Mouse (Mus musculus) cortical plate, adult 2 months (tissue): ENCODE data around the gene Usp10. TPM values are rescaled to one million over a fixed set of nuclear protein-coding genes. Genes with fewer than 3 reads are reported as not detected.

Experiments
- H3K27ac ChIP-seq: fragments of 200-500 bp; 2 replicates; pipeline ENCODE4 v1.5.1; 2012; ENCODE audit warnings: low read length, control low read depth, inconsistent platforms; ENCODE audit not compliant: insufficient read depth
- H3K4me1 ChIP-seq: fragments of 200-500 bp; 2 replicates; pipeline ENCODE4 v1.6.1; 2011; ENCODE audit warnings: low read length; ENCODE audit not compliant: control insufficient read depth, insufficient read depth
- H3K4me3 ChIP-seq: fragments of 200-500 bp; 2 replicates; pipeline ENCODE4 v1.5.1; 2011; ENCODE audit warnings: mild to moderate bottlenecking, low read length, control low read depth; ENCODE audit not compliant: insufficient read depth
- CTCF ChIP-seq: fragments of 200-500 bp; IDR thresholded peaks from 2 replicates; pipeline ENCODE4 v1.5.1; 2011; ENCODE audit warnings: mild to moderate bottlenecking, control low read depth, low read length; ENCODE audit not compliant: insufficient read depth; ENCODE audit errors: extremely low read depth
- POLR2A ChIP-seq: fragments of 200-500 bp; IDR thresholded peaks from 2 replicates; pipeline ENCODE4 v1.6.1; 2011; ENCODE audit warnings: mild to moderate bottlenecking, low read length, control low read depth; ENCODE audit not compliant: insufficient read depth; ENCODE audit errors: extremely low read depth
- polyA plus RNA-seq: library from polyadenylated mRNA; depleted of rRNA; stranded (reverse); fragments of >200 nt; gene quantifications from 2 replicates; pipeline ENCODE4 v1.2.3, GENCODE M21; 2012

Usp10 gene
- polyA plus RNA-seq, 1 experiment: 75.6 TPM

DNA sequence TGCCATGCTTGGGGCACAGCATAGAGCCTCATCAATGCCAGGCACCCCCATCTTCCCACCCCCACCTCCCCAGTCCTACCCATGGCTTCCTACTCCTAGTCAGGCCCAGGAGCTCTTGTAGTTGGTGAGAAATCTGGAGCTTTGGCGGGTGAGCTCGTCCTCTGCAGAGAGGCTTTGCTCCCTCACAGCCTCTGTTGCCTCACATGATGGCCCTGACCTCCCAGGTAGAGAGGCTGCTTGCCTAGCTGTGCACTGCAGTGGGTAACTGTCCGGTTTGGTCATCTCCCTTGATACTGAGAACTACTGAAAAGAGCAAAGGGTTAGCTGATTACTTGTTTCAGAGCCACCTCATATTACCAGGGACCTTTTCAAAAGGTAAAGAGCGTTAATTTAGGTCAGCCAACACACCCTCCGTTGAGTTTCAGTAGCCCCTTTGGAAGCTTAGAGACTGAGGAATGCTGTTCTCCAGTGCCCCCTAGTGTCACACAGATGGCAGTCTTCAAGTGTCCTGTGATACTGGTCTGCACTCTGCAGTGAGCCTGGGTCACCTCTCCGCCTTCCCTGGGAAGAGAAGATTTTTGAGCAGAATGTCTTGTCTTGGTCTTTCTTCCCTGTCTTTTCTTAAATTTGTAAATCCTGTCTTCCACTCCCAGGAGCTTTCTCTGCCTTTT, 17.4 kb downstream of the Usp10 start:
- H3K4me1 ChIP-seq: peaks cover 8% of the 10 kb centered on the region
- peak; percentile 83 for TF ChIP-seq CTCF
- TF ChIP-seq POLR2A: no peak
- H3K4me3 ChIP-seq: no peak overlapping the region
- H3K27ac ChIP-seq: no peak overlapping the region

DNA sequence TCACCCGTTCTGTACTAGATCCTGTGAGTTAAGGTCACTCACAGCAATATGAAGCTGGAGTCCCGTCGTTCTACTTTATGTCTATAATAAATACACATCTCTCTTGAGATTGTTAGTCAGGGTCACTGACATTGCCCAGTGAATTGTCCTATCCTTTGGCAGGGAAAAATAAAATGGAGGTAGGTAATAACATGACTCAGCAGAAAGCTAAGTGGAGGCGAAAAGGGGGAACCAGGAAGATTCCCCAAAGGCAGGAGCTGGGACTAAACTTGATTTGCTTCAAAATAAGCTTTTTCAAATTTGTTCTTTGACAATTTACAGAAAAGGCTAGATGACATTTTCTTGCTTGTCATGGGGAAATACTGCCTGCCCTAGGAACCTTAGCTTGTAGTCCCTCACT, 21.2 kb downstream of the Usp10 start:
- Histone ChIP-seq H3K4me3 (no peak overlapping the region), H3K27ac (no peak overlapping the region), H3K4me1 (no peaks in the 10 kb centered on the region)
- TF ChIP-seq CTCF (no peak), POLR2A (no peak)

DNA sequence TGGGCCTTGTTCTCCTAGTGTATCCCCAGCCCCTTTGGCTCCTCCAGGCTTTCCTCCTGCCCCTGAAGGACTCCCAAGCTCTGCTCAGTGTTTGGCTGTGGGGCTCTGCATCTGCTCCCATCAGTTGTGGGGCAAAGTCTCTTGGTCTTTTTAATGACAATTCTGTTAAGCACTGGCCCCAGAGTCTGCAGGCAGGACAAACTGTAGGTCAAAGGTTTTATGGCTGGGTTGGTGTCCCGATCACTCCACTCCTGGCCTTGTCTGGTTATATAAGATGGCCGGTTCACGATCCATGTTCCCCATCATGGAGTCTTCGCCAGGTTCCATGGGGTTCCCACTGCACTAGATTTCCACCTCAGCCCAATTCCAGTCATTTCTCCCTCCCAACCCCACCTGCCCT, 23.5 kb downstream of the Usp10 start:
- TF ChIP-seq CTCF (no peak), POLR2A (no peak)
- Histone ChIP-seq H3K27ac (no peak overlapping the region), H3K4me1 (no peaks in the 10 kb centered on the region), H3K4me3 (no peak overlapping the region)

DNA sequence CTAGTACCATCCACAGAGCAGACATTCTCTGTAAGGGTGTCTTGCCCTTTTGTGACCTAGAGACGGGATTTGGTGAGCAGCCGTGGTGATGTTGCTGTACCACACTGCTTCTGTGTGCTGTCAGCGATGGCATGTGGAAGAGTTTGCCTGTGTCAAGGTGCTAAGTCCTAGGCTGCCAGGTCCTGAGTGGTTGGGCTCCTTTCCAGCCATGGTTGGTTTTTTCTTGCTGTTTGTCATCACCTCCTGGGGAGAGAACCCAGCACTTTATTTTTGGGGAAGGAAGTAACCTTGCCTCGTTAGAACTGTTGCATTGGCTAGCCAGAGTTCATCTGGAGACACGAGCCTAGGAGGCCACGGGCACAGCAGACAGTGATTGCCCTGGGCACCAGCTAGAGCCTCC, 25.4 kb downstream of the Usp10 start:
- H3K4me1 ChIP-seq: no peaks in the 10 kb centered on the region
- H3K27ac ChIP-seq: no peak overlapping the region
- TF ChIP-seq CTCF: no peak
- no peak for TF ChIP-seq POLR2A
- H3K4me3 ChIP-seq: no peak overlapping the region

DNA sequence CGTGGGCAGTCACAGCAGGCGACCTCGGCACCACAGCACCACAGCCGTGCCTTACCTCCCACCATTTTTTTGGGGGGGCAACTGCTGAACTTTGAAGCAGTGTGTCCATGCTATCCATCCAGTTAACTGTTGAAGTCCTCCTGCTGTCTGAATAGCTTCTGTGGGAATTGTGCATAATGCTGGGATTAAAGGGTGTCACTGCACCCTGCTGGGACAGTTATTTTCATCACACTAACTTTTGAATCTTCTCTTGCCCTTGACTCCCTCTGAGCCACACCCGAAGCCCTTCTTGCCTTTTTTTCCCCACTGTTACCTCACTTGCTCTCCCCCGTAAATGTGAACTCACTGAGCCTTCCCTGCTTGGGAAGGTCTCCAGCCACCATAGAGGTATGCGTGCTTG, 28.3 kb downstream of the Usp10 start:
- no peak for TF ChIP-seq CTCF
- no peak for TF ChIP-seq POLR2A
- Histone ChIP-seq H3K27ac (no peak overlapping the region), H3K4me1 (no peaks in the 10 kb centered on the region), H3K4me3 (no peak overlapping the region)

DNA sequence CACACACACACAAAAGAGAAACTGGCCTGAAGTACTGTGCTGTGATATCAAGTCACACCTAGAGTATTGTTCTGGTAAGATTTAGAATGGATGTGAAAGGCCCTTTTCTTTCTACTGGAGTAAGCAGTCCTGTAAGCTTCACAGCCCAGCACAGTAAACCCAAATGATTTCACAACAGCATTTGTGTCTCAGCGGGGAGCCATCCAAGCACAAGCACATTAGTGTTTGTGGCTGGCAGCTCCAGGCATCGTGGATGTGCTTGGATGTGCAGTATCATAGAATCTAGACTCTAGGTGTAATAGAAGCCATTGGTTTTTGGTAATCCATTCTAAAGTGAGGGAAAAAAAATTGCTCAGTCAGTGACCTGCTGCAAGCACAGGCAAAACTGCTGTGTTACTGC, 29.2 kb downstream of the Usp10 start:
- H3K27ac ChIP-seq: no peak overlapping the region
- H3K4me3 ChIP-seq: no peak overlapping the region
- no peaks in the 10 kb centered on the region for H3K4me1 ChIP-seq
- no peak for TF ChIP-seq POLR2A
- no peak for TF ChIP-seq CTCF

- TF ChIP-seq CTCF (no peak), POLR2A (no peak)
- no peak overlapping the region for H3K27ac ChIP-seq
- H3K4me3 ChIP-seq: no peak overlapping the region
- no peaks in the 10 kb centered on the region; the same call in 1 of the 2 replicates for H3K4me1 ChIP-seq
Observed at GRCm38 (mm10) chr8:119941471-119941870, 31.3 kb downstream of the Usp10 start.

DNA sequence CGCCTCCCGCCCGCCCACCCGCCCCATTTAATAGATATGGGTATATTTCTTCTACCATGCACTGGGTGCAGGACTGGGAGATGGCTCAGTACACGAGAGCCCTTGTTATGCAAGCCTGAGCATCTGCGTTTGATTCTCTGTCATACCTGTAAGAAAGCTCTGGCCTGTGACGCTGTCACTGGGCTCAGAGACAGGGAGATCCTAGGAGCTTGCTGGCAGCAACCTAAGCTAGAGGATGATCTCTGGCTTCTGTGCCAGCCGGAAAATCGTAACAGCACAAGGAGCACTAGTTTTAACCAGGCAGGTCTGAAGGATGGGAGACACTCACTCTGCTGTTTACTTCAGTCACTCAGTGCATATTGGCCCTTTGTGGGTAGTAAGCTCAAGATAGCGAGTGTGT, 33.5 kb downstream of the Usp10 start:
- TF ChIP-seq CTCF: no peak
- no peak for TF ChIP-seq POLR2A
- Histone ChIP-seq H3K27ac (no peak overlapping the region), H3K4me1 (peaks cover 3% of the 10 kb centered on the region; the same call in 1 of the 2 replicates), H3K4me3 (no peak overlapping the region)

DNA sequence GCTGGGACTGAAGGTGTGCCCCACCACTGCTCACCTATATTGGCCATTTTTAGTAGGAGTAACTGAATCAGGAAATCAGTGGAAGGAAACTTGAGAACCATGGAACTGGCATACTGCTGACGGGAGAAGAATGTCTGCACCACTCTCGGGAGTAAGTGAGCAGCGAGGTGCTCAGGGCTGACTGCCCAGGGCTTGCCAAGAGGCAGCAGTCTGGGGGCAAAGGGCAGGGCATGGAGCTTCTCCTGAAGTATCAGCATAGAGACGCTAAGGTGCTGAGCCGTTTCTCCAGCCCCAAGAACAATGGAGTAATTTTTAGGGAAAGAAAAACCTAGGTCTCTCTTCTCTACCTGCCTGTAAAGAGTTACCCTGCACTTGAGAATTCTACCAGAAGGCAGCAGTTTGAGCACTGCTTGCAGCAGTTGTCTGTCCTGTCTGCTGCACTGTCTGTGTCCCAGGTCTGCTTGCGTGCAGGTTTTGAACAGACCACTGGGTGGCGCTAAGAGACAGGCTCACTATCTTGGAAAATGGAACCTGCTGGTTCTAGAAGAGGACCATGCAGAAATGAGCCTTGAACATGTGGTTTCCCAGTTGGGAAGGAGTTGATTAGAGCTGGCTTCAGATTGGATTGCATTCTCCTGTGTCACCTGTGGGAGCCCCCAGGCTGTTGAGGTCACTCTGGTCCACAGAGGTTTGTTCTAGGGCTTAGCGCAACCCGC, 34.1 kb downstream of the Usp10 start:
- TF ChIP-seq POLR2A (no peak), CTCF (peak; percentile 97)
- H3K27ac ChIP-seq: no peak overlapping the region
- H3K4me1 ChIP-seq: peaks cover 3% of the 10 kb centered on the region; the same call in 1 of the 2 replicates
- H3K4me3 ChIP-seq: no peak overlapping the region

GRCm38 (mm10) chr8:119946326-119946865, 36.2 kb downstream of the Usp10 start:
- Histone ChIP-seq H3K4me3 (no peak overlapping the region), H3K27ac (no peak overlapping the region), H3K4me1 (peaks cover 3% of the 10 kb centered on the region; the same call in 1 of the 2 replicates)
- TF ChIP-seq POLR2A (no peak), CTCF (no peak)
